Mouse (Mus musculus) cerebral cortex, adult 2 months (tissue): Measurements from ENCODE around the gene Krr1.

Source experiments
- WGBS: fragments of 180-500 bp; shearing (Covaris S2); methylation state at CpG from one replicate; pipeline ENCODE4 v1.1.7; 2018; 5-methylcytosine and 5-hydroxymethylcytosine counted together

Krr1 gene

GRCm38 (mm10) chr10:111971929-111972328 lies 535 bp upstream of the Krr1 start:
- 80% methylated on average over 3 of the region's 3 CpGs for WGBS

- whole genome bisulfite sequencing, result 36% methylated on average over 5 of the region's 5 CpGs
Measured at GRCm38 (mm10) chr10:111977584-111977983, 5.1 kb downstream of the Krr1 start.

GRCm38 (mm10) chr10:111983070-111983469 lies 10.6 kb downstream of the Krr1 start:
- WGBS, result 82% methylated on average over 5 of the region's 5 CpGs

- WGBS, result 91% methylated on average over 6 of the region's 6 CpGs
Measured at GRCm38 (mm10) chr10:111986453-111986852, 14.0 kb downstream of the Krr1 start.

GRCm38 (mm10) chr10:111995803-111996548 lies 23.5 kb downstream of the Krr1 start:
- WGBS, result 83% methylated on average over 11 of the region's 11 CpGs

- 82% methylated on average over 7 of the region's 7 CpGs for WGBS
Measured at GRCm38 (mm10) chr10:111996549-111996904, 24.1 kb downstream of the Krr1 start.

- 77% methylated on average over 8 of the region's 8 CpGs for WGBS
Measured at GRCm38 (mm10) chr10:111996911-111997347, 24.5 kb downstream of the Krr1 start.

- WGBS, result 67% methylated on average over 3 of the region's 3 CpGs
Measured at GRCm38 (mm10) chr10:111999765-112000164, 27.3 kb downstream of the Krr1 start.

GRCm38 (mm10) chr10:112000568-112000967 lies 28.1 kb downstream of the Krr1 start:
- WGBS, result 78% methylated on average over 5 of the region's 5 CpGs

GRCm38 (mm10) chr10:112001350-112001749 lies 28.9 kb downstream of the Krr1 start:
- 90% methylated on average over 2 of the region's 2 CpGs for WGBS

- 80% methylated on average over 9 of the region's 9 CpGs for WGBS
Measured at GRCm38 (mm10) chr10:112001756-112002520, 29.5 kb downstream of the Krr1 start.

- WGBS, result 71% methylated on average over 9 of the region's 9 CpGs
Measured at GRCm38 (mm10) chr10:112002544-112003215, 30.2 kb downstream of the Krr1 start, which contains the start of gene Glipr1. Gene Glipr1, minus strand, starts transcription at chr10:112002631.

- 76% methylated on average over 1 of the region's 1 CpGs for WGBS
Measured at GRCm38 (mm10) chr10:112009511-112009910, 37.0 kb downstream of the Krr1 start.

- WGBS, result 74% methylated on average over 2 of the region's 2 CpGs
Measured at GRCm38 (mm10) chr10:112023585-112023984, 51.1 kb downstream of the Krr1 start.

- 73% methylated on average over 3 of the region's 3 CpGs for WGBS
Measured at GRCm38 (mm10) chr10:112028689-112029088, 56.2 kb downstream of the Krr1 start.
